Mouse (Mus musculus): ENCODE results near the gene Zbtb38. TPM values are rescaled to one million over a fixed set of nuclear protein-coding genes. Genes with fewer than 3 reads are reported as not detected.

Zbtb38 gene
- polyA plus RNA-seq, 1 experiment from 2014 or later, result 7.5 TPM

GRCm38 (mm10) chr9:96755761-96756160 lies 3.1 kb upstream of the Zbtb38 start:
- Histone ChIP-seq H3K9me3 (ENCODE audit: low read length) (no peaks in the 10 kb centered on the region), H3K4me1 (ENCODE audit: insufficient read depth) (no peaks in the 10 kb centered on the region; the same call in 1 of the 2 replicates), H3K27ac (ENCODE audit: low read depth) (no peak overlapping the region), H3K36me3 (replicated peaks; ENCODE audit: insufficient read depth, low read length) (no peaks in the 10 kb centered on the region), H3K4me3 (ENCODE audit: low read depth, low read length) (no peak overlapping the region), H3K9ac (replicated peaks) (no peak overlapping the region), H3K27me3 (ENCODE audit: insufficient read depth, low read length) (no peaks in the 10 kb centered on the region), H3K4me2 (ENCODE audit: low read depth, low read length) (no peak overlapping the region)
- 79% methylated on average over 11 of the region's 11 CpGs for WGBS (ENCODE audit: insufficient replicate concordance)
- ATAC-seq (no peak), DNase-seq (no peak)
- TF ChIP-seq EP300 (IDR thresholded peaks at IDR 0.05; ENCODE audit: low read depth), result no peak
- no peak for TF ChIP-seq CTCF (IDR thresholded peaks at IDR 0.05; ENCODE audit: low read depth)

GRCm38 (mm10) chr9:96754625-96754969 lies 2.0 kb upstream of the Zbtb38 start:
- no peak for DNase-seq
- no peak for ATAC-seq
- Histone ChIP-seq H3K27ac (ENCODE audit: low read depth) (no peak overlapping the region), H3K4me2 (ENCODE audit: low read depth, low read length) (no peak overlapping the region), H3K4me1 (ENCODE audit: insufficient read depth) (no peaks in the 10 kb centered on the region; the same call in 1 of the 2 replicates), H3K9me3 (ENCODE audit: low read length) (no peaks in the 10 kb centered on the region), H3K27me3 (ENCODE audit: insufficient read depth, low read length) (no peaks in the 10 kb centered on the region), H3K4me3 (ENCODE audit: low read depth, low read length) (no peak overlapping the region), H3K9ac (replicated peaks) (no peak overlapping the region), H3K36me3 (replicated peaks; ENCODE audit: insufficient read depth, low read length) (no peaks in the 10 kb centered on the region)
- 20% methylated on average over 1 of the region's 1 CpGs for WGBS (ENCODE audit: insufficient replicate concordance)
- TF ChIP-seq EP300 (IDR thresholded peaks at IDR 0.05; ENCODE audit: low read depth) (no peak), CTCF (IDR thresholded peaks at IDR 0.05; ENCODE audit: low read depth) (no peak)

GRCm38 (mm10) chr9:96753921-96754624 lies 1.4 kb upstream of the Zbtb38 start:
- no peak overlapping the region for H3K27ac ChIP-seq (ENCODE audit: low read depth)
- TF ChIP-seq CTCF (IDR thresholded peaks at IDR 0.05; ENCODE audit: low read depth) (no peak), EP300 (IDR thresholded peaks at IDR 0.05; ENCODE audit: low read depth) (no peak)
- no peaks in the 10 kb centered on the region for H3K36me3 ChIP-seq (replicated peaks; ENCODE audit: insufficient read depth, low read length)
- H3K4me3 ChIP-seq (ENCODE audit: low read depth, low read length), result no peak overlapping the region
- H3K27me3 ChIP-seq (ENCODE audit: insufficient read depth, low read length), result no peaks in the 10 kb centered on the region
- H3K4me2 ChIP-seq (ENCODE audit: low read depth, low read length), result no peak overlapping the region
- no peaks in the 10 kb centered on the region for H3K9me3 ChIP-seq (ENCODE audit: low read length)
- ATAC-seq (no peak), DNase-seq (no peak)
- no peaks in the 10 kb centered on the region; the same call in 1 of the 2 replicates for H3K4me1 ChIP-seq (ENCODE audit: insufficient read depth)
- H3K9ac ChIP-seq (replicated peaks), result no peak overlapping the region
- WGBS (ENCODE audit: insufficient replicate concordance), result 56% methylated on average over 11 of the region's 11 CpGs

- H3K4me1 ChIP-seq (ENCODE audit: insufficient read depth), result no peaks in the 10 kb centered on the region; the same call in 1 of the 2 replicates
- no peaks in the 10 kb centered on the region for H3K9me3 ChIP-seq (ENCODE audit: low read length)
- WGBS (ENCODE audit: insufficient replicate concordance), result 74% methylated on average over 8 of the region's 8 CpGs
- no peak overlapping the region for H3K4me3 ChIP-seq (ENCODE audit: low read depth, low read length)
- no peak overlapping the region for H3K27ac ChIP-seq (ENCODE audit: low read depth)
- H3K36me3 ChIP-seq (replicated peaks; ENCODE audit: insufficient read depth, low read length), result no peaks in the 10 kb centered on the region
- ATAC-seq, result no peak
- DNase-seq, result no peak
- H3K27me3 ChIP-seq (ENCODE audit: insufficient read depth, low read length), result no peaks in the 10 kb centered on the region
- no peak overlapping the region for H3K9ac ChIP-seq (replicated peaks)
- TF ChIP-seq CTCF (IDR thresholded peaks at IDR 0.05; ENCODE audit: low read depth), result no peak
- no peak for TF ChIP-seq EP300 (IDR thresholded peaks at IDR 0.05; ENCODE audit: low read depth)
- H3K4me2 ChIP-seq (ENCODE audit: low read depth, low read length), result no peak overlapping the region
These were observed 761 bp upstream of the Zbtb38 start for GRCm38 (mm10) chr9:96753392-96753791.

GRCm38 (mm10) chr9:96751821-96752602 lies 619 bp downstream of the Zbtb38 start:
- H3K4me3 ChIP-seq (ENCODE audit: low read depth, low read length), result no peak overlapping the region
- 0 out of 2 replicates have a peak overlapping the region, but pooled peaks have one; percentile 11 for H3K27ac ChIP-seq (ENCODE audit: low read depth)

GRCm38 (mm10) chr9:96750636-96751035 lies 2.0 kb downstream of the Zbtb38 start:
- TF ChIP-seq EP300 (IDR thresholded peaks at IDR 0.05; ENCODE audit: low read depth), result no peak
- no peak for TF ChIP-seq CTCF (IDR thresholded peaks at IDR 0.05; ENCODE audit: low read depth)
- no peaks in the 10 kb centered on the region; the same call in 1 of the 2 replicates for H3K4me1 ChIP-seq (ENCODE audit: insufficient read depth)
- H3K36me3 ChIP-seq (replicated peaks; ENCODE audit: insufficient read depth, low read length), result no peaks in the 10 kb centered on the region
- no peak for ATAC-seq
- no peaks in the 10 kb centered on the region for H3K9me3 ChIP-seq (ENCODE audit: low read length)
- H3K27me3 ChIP-seq (ENCODE audit: insufficient read depth, low read length), result no peaks in the 10 kb centered on the region
- DNase-seq, result no peak
- 90% methylated on average over 11 of the region's 11 CpGs for WGBS (ENCODE audit: insufficient replicate concordance)
- no peak overlapping the region for H3K27ac ChIP-seq (ENCODE audit: low read depth)
- H3K9ac ChIP-seq (replicated peaks), result no peak overlapping the region
- H3K4me3 ChIP-seq (ENCODE audit: low read depth, low read length), result no peak overlapping the region
- H3K4me2 ChIP-seq (ENCODE audit: low read depth, low read length), result no peak overlapping the region

More at GRCm38 (mm10) chr9:96751821-96752602, 619 bp downstream of the Zbtb38 start:
- no peak for DNase-seq
- H3K4me1 ChIP-seq (ENCODE audit: insufficient read depth), result no peaks in the 10 kb centered on the region; the same call in 1 of the 2 replicates
- no peaks in the 10 kb centered on the region for H3K9me3 ChIP-seq (ENCODE audit: low read length)
- no peaks in the 10 kb centered on the region for H3K27me3 ChIP-seq (ENCODE audit: insufficient read depth, low read length)
- ATAC-seq, result no peak
- WGBS (ENCODE audit: insufficient replicate concordance), result 84% methylated on average over 15 of the region's 15 CpGs
- H3K9ac ChIP-seq (replicated peaks), result no peak overlapping the region
- no peak for TF ChIP-seq EP300 (IDR thresholded peaks at IDR 0.05; ENCODE audit: low read depth)
- no peak for TF ChIP-seq CTCF (IDR thresholded peaks at IDR 0.05; ENCODE audit: low read depth)
- H3K36me3 ChIP-seq (replicated peaks; ENCODE audit: insufficient read depth, low read length), result no peaks in the 10 kb centered on the region
- no peak overlapping the region for H3K4me2 ChIP-seq (ENCODE audit: low read depth, low read length)
